Mouse (Mus musculus): ENCODE measurements around the gene Rapgef3. TPM values are rescaled to one million over a fixed set of nuclear protein-coding genes. Genes with fewer than 3 reads are reported as not detected.
A peak's percentile ranks its signal among the peaks of the same experiment; 100 is the strongest.

Gene Rapgef3
- polyA plus RNA-seq, 1 experiment from 2014 or later = 8.8 TPM

DNA sequence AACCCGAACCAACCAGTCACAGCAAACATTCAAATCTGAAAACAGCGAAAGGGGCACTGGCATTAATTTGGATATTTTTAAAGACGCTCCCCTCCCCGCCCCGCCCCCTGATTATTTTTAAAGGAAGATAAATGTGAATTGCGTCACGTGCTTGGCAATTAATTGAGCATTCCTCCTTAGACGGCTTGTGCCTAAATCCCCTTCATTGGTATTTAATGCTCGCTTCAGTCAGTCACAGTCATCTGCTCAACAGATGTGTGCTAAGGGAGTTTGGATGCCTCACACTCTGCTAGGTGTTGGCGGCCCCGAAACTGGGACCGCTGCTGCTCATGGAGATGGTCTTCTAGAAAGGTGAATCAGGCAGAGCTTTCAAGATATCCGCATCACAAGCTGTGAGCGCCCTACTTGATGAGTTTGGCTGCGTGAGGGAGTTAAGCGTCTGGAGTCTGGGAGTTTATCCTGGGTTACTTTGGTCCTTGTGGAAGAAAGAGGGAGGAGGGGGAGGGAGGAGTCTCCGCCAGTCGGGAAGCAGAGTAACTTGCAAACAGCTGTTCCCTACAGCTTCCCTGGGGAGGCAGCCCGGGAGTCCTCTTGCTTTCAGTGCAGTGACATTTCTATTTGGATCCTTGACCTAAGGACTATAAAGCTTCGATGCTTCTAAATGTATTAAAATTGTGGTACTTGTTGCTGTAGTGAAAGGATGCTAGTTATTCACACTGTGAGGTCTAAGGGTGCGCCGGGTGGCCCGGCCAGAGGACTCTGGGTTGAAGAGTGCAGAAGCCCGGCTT is 14.4 kb upstream of the Rapgef3 start:
- no peaks in the 10 kb centered on the region for H3K27me3 ChIP-seq (ENCODE audit: control insufficient read depth, insufficient read depth, low read length)
- H3K36me3 ChIP-seq (ENCODE audit: control insufficient read depth, insufficient read depth, low read length) = no peaks in the 10 kb centered on the region
- H3K9ac ChIP-seq (replicated peaks; ENCODE audit: low read length) = no peak overlapping the region
- H3K4me2 ChIP-seq (ENCODE audit: low read length) = no peak overlapping the region
- peaks cover 11% of the 10 kb centered on the region for H3K4me1 ChIP-seq (ENCODE audit: control insufficient read depth, insufficient read depth, low read length)
- no peaks in the 10 kb centered on the region for H3K9me3 ChIP-seq (ENCODE audit: control insufficient read depth, low read length)
- no peak overlapping the region for H3K4me3 ChIP-seq (replicated peaks; ENCODE audit: low read depth, low read length)
- DNase-seq (peak; percentile 38), ATAC-seq (ENCODE audit: low FRiP score, low TSS enrichment) (no peak)
- WGBS = 9% methylated on average over 24 of the region's 24 CpGs
- H3K27ac ChIP-seq (replicated peaks; ENCODE audit: low read depth, low read length) = no peak overlapping the region

DNA sequence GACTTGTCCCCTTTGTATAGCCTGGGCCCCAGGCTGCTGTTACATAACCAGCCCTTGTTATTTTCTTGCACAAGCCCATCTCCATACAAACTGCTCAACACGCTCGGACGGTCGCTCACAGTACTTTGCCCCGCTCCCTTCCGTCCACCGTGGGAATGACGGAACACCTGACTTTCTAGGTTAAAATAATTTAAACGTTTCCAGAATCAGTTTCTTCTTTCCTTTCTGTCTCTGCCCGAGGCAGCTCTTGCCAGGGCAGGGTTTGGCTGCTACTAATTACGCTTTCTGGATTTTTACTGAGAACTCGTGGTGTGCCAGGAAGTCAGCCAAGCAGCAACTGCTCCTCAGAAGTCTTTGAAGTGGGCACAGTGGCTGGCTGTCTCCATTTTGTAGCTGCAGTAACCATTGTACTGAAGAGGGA is 12.8 kb upstream of the Rapgef3 start:
- Histone ChIP-seq H3K4me1 (ENCODE audit: control insufficient read depth, insufficient read depth, low read length) (peaks cover 11% of the 10 kb centered on the region), H3K27me3 (ENCODE audit: control insufficient read depth, insufficient read depth, low read length) (no peaks in the 10 kb centered on the region), H3K36me3 (ENCODE audit: control insufficient read depth, insufficient read depth, low read length) (no peaks in the 10 kb centered on the region), H3K27ac (replicated peaks; ENCODE audit: low read depth, low read length) (no peak overlapping the region), H3K4me2 (ENCODE audit: low read length) (no peak overlapping the region), H3K4me3 (replicated peaks; ENCODE audit: low read depth, low read length) (no peak overlapping the region), H3K9ac (replicated peaks; ENCODE audit: low read length) (no peak overlapping the region), H3K9me3 (ENCODE audit: control insufficient read depth, low read length) (no peaks in the 10 kb centered on the region)
- WGBS = 64% methylated on average over 12 of the region's 12 CpGs
- ATAC-seq (ENCODE audit: low FRiP score, low TSS enrichment) (no peak), DNase-seq (no peak)

DNA sequence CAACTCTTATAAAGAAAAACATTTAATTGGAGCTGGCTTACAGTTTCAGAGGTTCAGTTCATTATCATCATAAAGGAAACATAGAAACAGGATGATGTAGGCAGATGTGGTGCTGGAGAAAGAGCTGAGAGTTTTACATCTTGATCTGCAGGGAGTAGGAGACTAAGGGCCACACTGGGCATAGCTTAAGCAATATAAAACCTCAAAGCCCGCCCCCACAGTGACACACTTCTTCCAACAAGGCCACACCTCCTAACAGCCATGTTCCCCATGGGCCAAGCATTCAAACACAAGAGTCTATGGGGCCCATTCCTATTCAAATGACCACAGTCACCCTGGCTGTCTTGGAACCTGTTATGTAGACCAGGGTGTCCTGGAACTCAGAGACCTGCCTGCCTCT is 11.8 kb upstream of the Rapgef3 start:
- Histone ChIP-seq H3K4me3 (replicated peaks; ENCODE audit: low read depth, low read length) (no peak overlapping the region), H3K4me1 (ENCODE audit: control insufficient read depth, insufficient read depth, low read length) (0 out of 2 replicates have a peak, but pooled peaks cover 5% of the 10 kb centered on the region), H3K27ac (replicated peaks; ENCODE audit: low read depth, low read length) (no peak overlapping the region), H3K9me3 (ENCODE audit: control insufficient read depth, low read length) (no peaks in the 10 kb centered on the region), H3K4me2 (ENCODE audit: low read length) (no peak overlapping the region), H3K36me3 (ENCODE audit: control insufficient read depth, insufficient read depth, low read length) (no peaks in the 10 kb centered on the region), H3K27me3 (ENCODE audit: control insufficient read depth, insufficient read depth, low read length) (0 out of 2 replicates have a peak, but pooled peaks cover 3% of the 10 kb centered on the region), H3K9ac (replicated peaks; ENCODE audit: low read length) (no peak overlapping the region)
- WGBS = 70% methylated on average over 1 of the region's 1 CpGs
- ATAC-seq (ENCODE audit: low FRiP score, low TSS enrichment) (no peak), DNase-seq (no peak)

DNA sequence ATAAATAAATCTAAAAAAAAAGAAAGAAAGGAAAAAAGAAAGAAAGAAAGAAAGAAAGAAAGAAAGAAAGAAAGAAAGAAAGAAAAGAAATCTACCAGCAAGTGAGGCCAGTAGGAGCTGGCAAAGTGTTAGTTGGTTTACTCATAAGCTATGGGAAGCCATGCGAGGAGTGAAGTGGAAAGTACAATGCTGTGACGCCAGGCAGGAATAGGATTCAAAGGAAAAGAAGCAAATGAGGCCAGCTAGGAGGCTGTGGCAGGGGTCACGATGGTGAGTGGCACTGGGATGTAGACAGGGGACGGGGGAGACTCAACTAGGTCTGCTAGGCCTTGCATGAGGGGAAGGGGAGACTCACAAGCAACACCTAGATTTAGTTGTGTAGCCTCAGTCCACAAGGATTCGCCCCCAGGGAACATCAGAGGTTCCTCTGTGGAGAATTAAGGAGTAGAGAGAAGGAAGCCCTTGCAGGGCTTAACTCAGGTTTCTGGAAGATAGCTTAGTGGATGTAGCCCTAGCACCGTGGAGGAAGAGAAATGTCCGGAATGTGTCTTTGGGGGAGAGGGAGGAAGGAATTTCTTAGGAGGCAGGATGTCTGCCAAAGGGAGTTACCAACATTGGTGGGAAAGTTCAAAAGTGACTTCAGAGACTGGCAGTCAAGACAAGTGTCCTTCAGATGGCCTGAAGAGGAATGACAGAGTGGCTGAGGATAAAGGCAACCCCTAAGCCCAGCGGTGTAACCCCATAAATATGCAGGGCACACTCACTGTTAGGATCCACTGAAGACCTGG is 10.7 kb upstream of the Rapgef3 start, which contains the start of gene Slc48a1:
Gene Slc48a1, plus strand, starts transcription at position 210 of the 788 bp plus-strand sequence.
- DNase-seq = no peak
- H3K4me3 ChIP-seq (replicated peaks; ENCODE audit: low read depth, low read length) = no peak within 1 kb of the TSS
- no peak within 1 kb of the TSS for H3K27ac ChIP-seq (replicated peaks; ENCODE audit: low read depth, low read length)
- 71% methylated on average over 8 of the region's 8 CpGs for WGBS
- 0 out of 2 replicates have a peak, but pooled peaks cover 5% of the 10 kb centered on the region for H3K4me1 ChIP-seq (ENCODE audit: control insufficient read depth, insufficient read depth, low read length)
- 0 out of 2 replicates have a peak, but pooled peaks cover 3% of the 10 kb centered on the region for H3K27me3 ChIP-seq (ENCODE audit: control insufficient read depth, insufficient read depth, low read length)
- ATAC-seq (ENCODE audit: low FRiP score, low TSS enrichment) = no peak
- no peak within 1 kb of the TSS for H3K4me2 ChIP-seq (ENCODE audit: low read length)
- no peak within 1 kb of the TSS for H3K9ac ChIP-seq (replicated peaks; ENCODE audit: low read length)
- H3K36me3 ChIP-seq (ENCODE audit: control insufficient read depth, insufficient read depth, low read length) = no peaks in the 10 kb centered on the region
- no peaks in the 10 kb centered on the region for H3K9me3 ChIP-seq (ENCODE audit: control insufficient read depth, low read length)

DNA sequence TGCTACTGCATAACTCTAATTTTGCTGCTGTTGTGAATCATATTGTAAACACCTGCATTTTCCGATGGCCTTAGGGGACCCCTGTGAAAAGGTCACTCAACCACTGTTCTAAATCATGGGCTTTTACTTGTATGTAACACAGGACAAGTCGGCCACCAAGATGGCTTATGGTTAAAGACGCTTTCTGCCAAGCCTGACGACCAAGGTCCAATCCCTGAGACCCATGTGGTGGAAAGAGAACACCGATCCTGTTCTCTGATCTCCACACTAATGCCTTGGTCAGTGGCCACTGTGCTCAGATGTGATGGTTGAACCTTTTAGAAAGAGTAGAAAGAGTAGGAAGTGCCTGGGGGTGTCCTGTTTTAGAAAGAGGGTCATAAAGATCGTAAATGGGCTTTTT is 9.1 kb upstream of the Rapgef3 start:
- no peaks in the 10 kb centered on the region for H3K36me3 ChIP-seq (ENCODE audit: control insufficient read depth, insufficient read depth, low read length)
- DNase-seq (no peak), ATAC-seq (ENCODE audit: low FRiP score, low TSS enrichment) (no peak)
- no peaks in the 10 kb centered on the region for H3K4me1 ChIP-seq (ENCODE audit: control insufficient read depth, insufficient read depth, low read length)
- H3K4me3 ChIP-seq (replicated peaks; ENCODE audit: low read depth, low read length) = no peak overlapping the region
- WGBS = 87% methylated on average over 6 of the region's 6 CpGs
- H3K27ac ChIP-seq (replicated peaks; ENCODE audit: low read depth, low read length) = no peak overlapping the region
- H3K9me3 ChIP-seq (ENCODE audit: control insufficient read depth, low read length) = no peaks in the 10 kb centered on the region
- no peak overlapping the region for H3K9ac ChIP-seq (replicated peaks; ENCODE audit: low read length)
- no peak overlapping the region for H3K4me2 ChIP-seq (ENCODE audit: low read length)
- 0 out of 2 replicates have a peak, but pooled peaks cover 3% of the 10 kb centered on the region for H3K27me3 ChIP-seq (ENCODE audit: control insufficient read depth, insufficient read depth, low read length)

DNA sequence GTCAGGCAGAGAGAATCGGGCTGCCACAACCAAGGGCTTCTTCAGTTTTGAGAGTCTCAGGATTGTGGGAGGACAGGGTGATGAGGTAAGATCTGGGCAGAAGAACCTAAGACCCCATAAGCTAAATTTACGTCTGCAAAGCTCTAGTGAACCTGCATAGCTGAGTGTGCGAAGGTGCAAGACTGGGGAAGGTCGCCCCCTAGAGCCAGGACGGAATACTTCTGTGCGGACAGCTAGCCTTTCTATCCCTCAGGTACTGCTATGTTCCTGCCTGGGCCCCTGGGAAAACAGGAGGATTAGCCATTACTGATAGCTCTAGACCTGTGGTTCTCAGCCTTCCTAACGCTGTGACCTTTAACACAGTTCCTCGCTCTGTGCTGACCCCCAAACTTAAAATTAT is 8.7 kb upstream of the Rapgef3 start:
- no peak overlapping the region for H3K27ac ChIP-seq (replicated peaks; ENCODE audit: low read depth, low read length)
- H3K4me3 ChIP-seq (replicated peaks; ENCODE audit: low read depth, low read length) = no peak overlapping the region
- H3K9ac ChIP-seq (replicated peaks; ENCODE audit: low read length) = no peak overlapping the region
- peak; percentile 75 for DNase-seq
- H3K9me3 ChIP-seq (ENCODE audit: control insufficient read depth, low read length) = no peaks in the 10 kb centered on the region
- H3K27me3 ChIP-seq (ENCODE audit: control insufficient read depth, insufficient read depth, low read length) = 0 out of 2 replicates have a peak, but pooled peaks cover 3% of the 10 kb centered on the region
- H3K4me1 ChIP-seq (ENCODE audit: control insufficient read depth, insufficient read depth, low read length) = no peaks in the 10 kb centered on the region
- no peak for ATAC-seq (ENCODE audit: low FRiP score, low TSS enrichment)
- no peak overlapping the region for H3K4me2 ChIP-seq (ENCODE audit: low read length)
- WGBS = 9% methylated on average over 8 of the region's 8 CpGs
- H3K36me3 ChIP-seq (ENCODE audit: control insufficient read depth, insufficient read depth, low read length) = no peaks in the 10 kb centered on the region

DNA sequence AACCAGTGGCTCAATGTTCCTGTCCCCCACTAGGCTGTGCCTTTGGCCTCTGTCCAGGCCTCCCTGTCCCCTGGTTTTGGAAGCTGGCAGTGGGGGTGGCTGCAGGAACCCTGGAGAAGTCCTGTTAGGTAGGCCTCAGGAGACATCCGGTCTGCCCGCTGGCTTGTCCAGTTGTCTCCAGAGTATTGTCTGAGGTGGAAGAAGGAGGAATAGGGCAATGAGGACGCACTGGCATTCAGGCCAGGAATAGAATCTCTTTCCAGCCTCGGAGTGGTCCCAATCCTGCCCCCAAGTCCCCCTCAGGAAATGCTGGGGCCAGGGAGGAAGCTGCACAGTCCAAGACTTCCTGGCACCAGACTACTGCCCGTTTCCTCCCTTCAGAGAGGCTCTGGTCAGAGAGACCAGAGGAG is 6.2 kb upstream of the Rapgef3 start:
- ATAC-seq (ENCODE audit: low FRiP score, low TSS enrichment) (no peak), DNase-seq (no peak)
- Histone ChIP-seq H3K4me2 (ENCODE audit: low read length) (no peak overlapping the region), H3K4me1 (ENCODE audit: control insufficient read depth, insufficient read depth, low read length) (no peaks in the 10 kb centered on the region), H3K36me3 (ENCODE audit: control insufficient read depth, insufficient read depth, low read length) (no peaks in the 10 kb centered on the region), H3K4me3 (replicated peaks; ENCODE audit: low read depth, low read length) (no peak overlapping the region), H3K27me3 (ENCODE audit: control insufficient read depth, insufficient read depth, low read length) (peaks cover 3% of the 10 kb centered on the region; the same call in 1 of the 2 replicates), H3K9ac (replicated peaks; ENCODE audit: low read length) (no peak overlapping the region), H3K27ac (replicated peaks; ENCODE audit: low read depth, low read length) (no peak overlapping the region), H3K9me3 (ENCODE audit: control insufficient read depth, low read length) (no peaks in the 10 kb centered on the region)
- 77% methylated on average over 5 of the region's 5 CpGs for WGBS

DNA sequence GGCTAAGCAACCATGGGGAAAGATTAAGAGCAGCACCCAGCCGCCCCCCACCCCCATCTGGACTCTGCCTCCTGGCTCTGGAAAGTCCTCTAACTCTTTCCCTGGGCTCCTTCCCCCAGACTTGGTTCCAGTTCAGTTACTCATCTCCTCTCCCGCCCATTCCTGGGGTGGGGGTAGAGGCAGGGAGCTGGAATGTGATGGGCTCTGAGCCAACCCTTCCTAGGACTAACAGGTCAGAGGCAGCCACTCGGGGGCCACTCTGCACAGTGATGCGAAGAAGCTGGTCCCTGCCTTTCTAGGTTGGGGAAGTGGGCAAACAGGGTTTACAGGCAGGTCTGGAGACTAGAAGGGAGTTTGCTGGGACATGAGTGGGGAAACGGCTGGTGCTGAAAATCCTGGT is 5.3 kb upstream of the Rapgef3 start:
- DNase-seq (peak; percentile 42), ATAC-seq (ENCODE audit: low FRiP score, low TSS enrichment) (no peak)
- Histone ChIP-seq H3K4me3 (replicated peaks; ENCODE audit: low read depth, low read length) (no peak overlapping the region), H3K27ac (replicated peaks; ENCODE audit: low read depth, low read length) (0 out of 2 replicates have a peak overlapping the region, but pooled peaks have one; percentile 20), H3K27me3 (ENCODE audit: control insufficient read depth, insufficient read depth, low read length) (peaks cover 9% of the 10 kb centered on the region; the same call in 1 of the 2 replicates), H3K4me1 (ENCODE audit: control insufficient read depth, insufficient read depth, low read length) (peaks cover 4% of the 10 kb centered on the region), H3K9ac (replicated peaks; ENCODE audit: low read length) (no peak overlapping the region), H3K4me2 (ENCODE audit: low read length) (no peak overlapping the region), H3K36me3 (ENCODE audit: control insufficient read depth, insufficient read depth, low read length) (no peaks in the 10 kb centered on the region), H3K9me3 (ENCODE audit: control insufficient read depth, low read length) (no peaks in the 10 kb centered on the region)
- 19% methylated on average over 5 of the region's 5 CpGs for WGBS

Measured in midbrain, embryonic 14.5 days (tissue).